7 mouse cellular contexts compared by ENCODE assay signal in genomic region chr12:73793744-73794143, GRCm38 (mm10).
DNase-seq lines count a peak whose midpoint lies in the region; ATAC-seq lines count a peak whose summit lies in the region.

No protein-coding gene starts in this region.

- no peak overlapping the region for H3K4me3 ChIP-seq in embryonic facial prominence, embryonic 12.5 days
- no peak overlapping the region for H3K4me3 ChIP-seq in heart, embryonic 14.5 days (ENCODE audit: control insufficient read depth in 1 of 2, insufficient read depth in 1 of 2, low read depth in 1 of 2, low read length in 2 of 2)
- no peak overlapping the region for H3K4me3 ChIP-seq in midbrain, embryonic 13.5 days (replicated peaks)

- no peaks in the 10 kb centered on the region for H3K9me3 ChIP-seq in embryonic facial prominence, embryonic 12.5 days
- no peaks in the 10 kb centered on the region for H3K9me3 ChIP-seq in heart, embryonic 14.5 days (ENCODE audit: control insufficient read depth, low read length)
- no peaks in the 10 kb centered on the region for H3K9me3 ChIP-seq in midbrain, embryonic 13.5 days

- peak; percentile 50 for DNase-seq in kidney, postnatal 14 days
- no peak for DNase-seq in kidney, adult 11 months
- no peak for DNase-seq in frontal cortex, adult 2 months (ENCODE audit: extremely low spot score in 1 of 2, low spot score in 1 of 2)
- no peak for DNase-seq in gastrocnemius, postnatal 36 days

- intact Hi-C loops in gastrocnemius, postnatal 36 days (cut with DNase I), result loop anchor here (5.0 kb wide), 1 partner anchor 114 kb away; no protein-coding TSS in a partner anchor

- ATAC-seq in embryonic facial prominence, embryonic 12.5 days (ENCODE audit: insufficient number of reproducible peaks, insufficient read depth, low FRiP score, low TSS enrichment), result no peak
- no peak for ATAC-seq in heart, embryonic 14.5 days (ENCODE audit: insufficient number of reproducible peaks, insufficient read depth, low FRiP score, low read depth)
- 0 out of 2 replicates have a peak, but pooled peaks have one; percentile 40 for ATAC-seq in midbrain, embryonic 13.5 days

- peak overlapping the region; percentile 41; the same call in 1 of the 2 replicates for H3K27ac ChIP-seq in embryonic facial prominence, embryonic 12.5 days
- peak overlapping the region; percentile 93 to 96 for H3K27ac ChIP-seq in heart, embryonic 14.5 days (replicated peaks in 1 of 2; ENCODE audit: control insufficient read depth in 1 of 2, insufficient read depth in 1 of 2, low read depth in 2 of 2, low read length in 2 of 2)
- 0 out of 2 replicates have a peak overlapping the region, but pooled peaks have one; percentile 47 for H3K27ac ChIP-seq in midbrain, embryonic 13.5 days

- 0 out of 2 replicates have a peak, but pooled peaks cover 6% of the 10 kb centered on the region for H3K27me3 ChIP-seq in embryonic facial prominence, embryonic 12.5 days
- no peaks in the 10 kb centered on the region for H3K27me3 ChIP-seq in heart, embryonic 14.5 days (ENCODE audit: control insufficient read depth, insufficient read depth, low read length)
- no peaks in the 10 kb centered on the region for H3K27me3 ChIP-seq in midbrain, embryonic 13.5 days

- no peaks in the 10 kb centered on the region for H3K36me3 ChIP-seq in embryonic facial prominence, embryonic 12.5 days
- no peaks in the 10 kb centered on the region for H3K36me3 ChIP-seq in heart, embryonic 14.5 days (ENCODE audit: control insufficient read depth, insufficient read depth, low read length)
- H3K36me3 ChIP-seq in midbrain, embryonic 13.5 days, result no peaks in the 10 kb centered on the region

- H3K4me2 ChIP-seq in embryonic facial prominence, embryonic 12.5 days (replicated peaks), result peak overlapping the region; percentile 14
- peak overlapping the region; percentile 60 for H3K4me2 ChIP-seq in heart, embryonic 14.5 days (ENCODE audit: low read length)
- H3K4me2 ChIP-seq in midbrain, embryonic 13.5 days (replicated peaks), result peak overlapping the region; percentile 38

- 8% methylated on average over 5 of the region's 5 CpGs for WGBS in embryonic facial prominence, embryonic 12.5 days
- WGBS in heart, embryonic 14.5 days, result 19% methylated on average over 5 of the region's 5 CpGs
- WGBS in midbrain, embryonic 13.5 days, result 14% methylated on average over 5 of the region's 5 CpGs

- H3K4me1 ChIP-seq in embryonic facial prominence, embryonic 12.5 days, result peaks cover 26% of the 10 kb centered on the region
- peaks cover 54 to 57% of the 10 kb centered on the region in 2 experiments for H3K4me1 ChIP-seq in heart, embryonic 14.5 days (ENCODE audit: control insufficient read depth in 2 of 2, insufficient read depth in 2 of 2, low read length in 2 of 2)
- H3K4me1 ChIP-seq in midbrain, embryonic 13.5 days (replicated peaks), result peaks cover 16% of the 10 kb centered on the region

- H3K9ac ChIP-seq in embryonic facial prominence, embryonic 12.5 days, result no peak overlapping the region
- H3K9ac ChIP-seq in heart, embryonic 14.5 days (ENCODE audit: low read length), result peak overlapping the region; percentile 69
- no peak overlapping the region for H3K9ac ChIP-seq in midbrain, embryonic 13.5 days (replicated peaks)

Comparison
In these comparisons a context has a peak if more than half of its experiments do, and no peak if none do; other contexts are left out.
1. H3K27ac ChIP-seq: peak in every context shown above with its lines; median percentile 94 in heart, embryonic 14.5 days; 47 in midbrain, embryonic 13.5 days; 41 in embryonic facial prominence, embryonic 12.5 days.